Mouse (Mus musculus): ENCODE data around the gene Jade1.

- TF ChIP-seq CTCF (conservative IDR thresholded peaks at IDR 0.05; ENCODE audit: low read length) (no peak), POU5F1 (IDR thresholded peaks at IDR 0.05; ENCODE audit: borderline replicate concordance, low read length) (no peak)
These were observed at the start of gene Jade1 for GRCm38 (mm10) chr3:41555491-41556381.

All from E14TG2a.4 (cell line).